Mouse (Mus musculus) brain, embryonic 14.5 days (tissue): ENCODE data around the gene Fam13a.

Experiments used
- CTCF ChIP-seq: fragments of 200-500 bp; IDR thresholded peaks from 2 replicates; pipeline ENCODE4 v1.5.1; 2012; ENCODE audit warnings: inconsistent platforms, mild to moderate bottlenecking, moderate library complexity, borderline replicate concordance; ENCODE audit not compliant: insufficient read depth, insufficient read length; ENCODE audit errors: extremely low read depth
- POLR2A ChIP-seq: fragments of 200-500 bp; IDR thresholded peaks from 2 replicates; pipeline ENCODE4 v1.6.1; 2012; ENCODE audit warnings: mild to moderate bottlenecking, inconsistent platforms, borderline replicate concordance; ENCODE audit not compliant: poor library complexity, insufficient read depth, insufficient read length, severe bottlenecking; ENCODE audit errors: extremely low read depth

DNA sequence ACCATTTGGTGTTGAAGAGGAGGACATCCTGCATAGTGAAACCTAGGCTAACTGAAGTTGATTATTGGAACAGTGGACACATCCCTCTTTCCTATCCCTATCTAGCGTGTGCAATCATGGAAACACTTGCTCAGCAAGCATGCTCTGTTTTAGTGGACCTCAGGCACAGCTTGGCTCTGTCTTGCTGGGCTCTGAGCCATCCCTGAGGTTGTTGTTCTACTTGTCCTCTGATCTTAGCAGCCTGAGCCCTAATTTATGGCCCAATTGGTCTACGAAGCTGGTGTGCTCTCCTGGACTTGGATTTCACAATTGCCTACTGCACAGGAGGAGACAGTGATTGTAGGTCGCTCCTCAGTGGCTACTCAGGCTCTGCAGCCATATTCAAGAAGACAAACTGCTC lies 56.1 kb downstream of the Fam13a start:
- no peak for TF ChIP-seq POLR2A
- TF ChIP-seq CTCF: no peak
